Mouse (Mus musculus): ENCODE results near the gene Utrn. TPM values are rescaled to one million over a fixed set of nuclear protein-coding genes. Genes with fewer than 3 reads are reported as not detected.

Gene Utrn
- 16.0 and 28.3 TPM in 2 replicates for polyA plus RNA-seq (2014; fragmentation: Nextera tagmentation; extraction: Ambion mirVana)

DNA sequence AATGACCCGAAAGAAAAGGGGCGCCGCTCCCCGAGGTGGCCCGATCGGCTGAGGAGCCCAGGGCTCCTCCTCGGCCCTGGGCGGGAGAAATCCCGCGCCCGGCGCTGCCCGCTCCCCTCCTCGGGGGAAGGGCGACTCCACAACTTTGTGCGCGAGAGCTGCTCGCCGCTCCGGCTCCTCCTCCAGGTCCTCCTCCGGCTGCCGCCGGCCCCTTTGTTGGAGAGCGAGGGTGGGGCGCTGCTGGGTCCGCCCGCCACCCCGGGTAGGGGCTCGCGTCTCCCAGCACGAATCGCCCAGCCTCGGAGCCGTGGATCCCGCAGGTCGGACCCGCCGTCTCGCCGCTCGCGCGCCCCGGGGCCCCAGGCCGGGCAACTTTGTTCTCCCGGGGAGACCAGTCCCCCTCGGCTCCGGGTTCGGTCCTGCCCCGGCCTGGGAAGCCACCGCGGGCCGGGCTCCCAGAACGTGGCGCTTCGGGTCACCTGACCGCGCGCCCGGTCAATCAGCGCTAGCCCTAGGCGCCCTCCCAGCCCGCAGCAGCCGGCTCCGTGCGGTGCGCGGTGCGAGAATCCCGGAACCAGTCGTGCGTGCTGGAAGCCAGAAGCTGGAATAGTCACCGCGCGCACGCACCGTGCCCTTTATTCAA is at the start of gene Utrn:
Utrn (minus strand) TSS at position 337 of the 643 bp plus-strand sequence.
- Histone ChIP-seq H3K4me1 (ENCODE audit: control insufficient read depth, insufficient read depth, low read length) (0 out of 2 replicates have a peak, but pooled peaks cover 8% of the 10 kb centered on the region), H3K27ac (ENCODE audit: low read depth, low read length) (peak within 1 kb of the TSS; percentile 64), H3K4me2 (ENCODE audit: low read depth, low read length) (peak within 1 kb of the TSS; percentile 84), H3K9me3 (ENCODE audit: control insufficient read depth, low read length) (no peaks in the 10 kb centered on the region), H3K4me3 (ENCODE audit: low read depth, low read length) (peak within 1 kb of the TSS; percentile 65), H3K9ac (replicated peaks; ENCODE audit: low read depth, low read length) (peak within 1 kb of the TSS; percentile 68), H3K36me3 (ENCODE audit: control insufficient read depth, insufficient read depth, low read length) (no peaks in the 10 kb centered on the region), H3K27me3 (ENCODE audit: control insufficient read depth, insufficient read depth, low read length) (no peaks in the 10 kb centered on the region)
- peak; percentile 81 for ATAC-seq (ENCODE audit: low read depth)
- WGBS, result under 1% methylated on average over 55 of the region's 77 CpGs

- H3K36me3 ChIP-seq (ENCODE audit: control insufficient read depth, insufficient read depth, low read length), result no peaks in the 10 kb centered on the region
- no peak for ATAC-seq (ENCODE audit: low read depth)
- no peaks in the 10 kb centered on the region for H3K9me3 ChIP-seq (ENCODE audit: control insufficient read depth, low read length)
- no peak overlapping the region for H3K9ac ChIP-seq (replicated peaks; ENCODE audit: low read depth, low read length)
- H3K4me3 ChIP-seq (ENCODE audit: low read depth, low read length), result no peak overlapping the region
- no peak overlapping the region for H3K27ac ChIP-seq (ENCODE audit: low read depth, low read length)
- no peaks in the 10 kb centered on the region for H3K4me1 ChIP-seq (ENCODE audit: control insufficient read depth, insufficient read depth, low read length)
- no peak overlapping the region for H3K4me2 ChIP-seq (ENCODE audit: low read depth, low read length)
- 5% methylated on average over 1 of the region's 1 CpGs for WGBS
- H3K27me3 ChIP-seq (ENCODE audit: control insufficient read depth, insufficient read depth, low read length), result no peaks in the 10 kb centered on the region
These were observed 48.5 kb upstream of the Utrn start for GRCm38 (mm10) chr10:12917626-12918025.

DNA sequence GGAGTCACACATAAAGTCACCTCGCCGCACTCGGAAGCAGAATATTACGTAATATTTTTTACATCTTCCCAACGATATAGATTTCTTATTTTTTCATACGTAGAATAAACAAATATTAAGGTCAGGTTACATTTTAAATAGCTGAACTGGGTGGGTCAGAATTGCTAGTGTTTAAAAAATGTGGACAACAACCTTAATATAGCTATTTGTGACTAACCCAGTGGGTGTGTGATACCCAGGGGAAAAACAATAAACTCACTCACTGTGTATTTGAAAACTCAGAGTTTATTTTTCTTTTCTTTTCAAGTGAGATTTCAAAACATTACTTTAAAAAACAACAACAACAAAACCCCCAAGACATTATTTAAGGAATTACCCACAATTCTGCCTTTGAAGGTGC is 47.2 kb upstream of the Utrn start:
- no peak for ATAC-seq (ENCODE audit: low read depth)
- no peaks in the 10 kb centered on the region for H3K4me1 ChIP-seq (ENCODE audit: control insufficient read depth, insufficient read depth, low read length)
- no peak overlapping the region for H3K9ac ChIP-seq (replicated peaks; ENCODE audit: low read depth, low read length)
- H3K27me3 ChIP-seq (ENCODE audit: control insufficient read depth, insufficient read depth, low read length), result no peaks in the 10 kb centered on the region
- 94% methylated on average over 6 of the region's 6 CpGs for WGBS
- H3K4me2 ChIP-seq (ENCODE audit: low read depth, low read length), result no peak overlapping the region
- H3K4me3 ChIP-seq (ENCODE audit: low read depth, low read length), result no peak overlapping the region
- no peaks in the 10 kb centered on the region for H3K36me3 ChIP-seq (ENCODE audit: control insufficient read depth, insufficient read depth, low read length)
- no peak overlapping the region for H3K27ac ChIP-seq (ENCODE audit: low read depth, low read length)
- no peaks in the 10 kb centered on the region for H3K9me3 ChIP-seq (ENCODE audit: control insufficient read depth, low read length)

- ATAC-seq (ENCODE audit: low read depth), result no peak
- H3K4me2 ChIP-seq (ENCODE audit: low read depth, low read length), result no peak overlapping the region
- H3K9me3 ChIP-seq (ENCODE audit: control insufficient read depth, low read length), result no peaks in the 10 kb centered on the region
- H3K9ac ChIP-seq (replicated peaks; ENCODE audit: low read depth, low read length), result no peak overlapping the region
- H3K27ac ChIP-seq (ENCODE audit: low read depth, low read length), result no peak overlapping the region
- WGBS, result 83% methylated on average over 7 of the region's 7 CpGs
- no peaks in the 10 kb centered on the region for H3K27me3 ChIP-seq (ENCODE audit: control insufficient read depth, insufficient read depth, low read length)
- H3K36me3 ChIP-seq (ENCODE audit: control insufficient read depth, insufficient read depth, low read length), result no peaks in the 10 kb centered on the region
- no peaks in the 10 kb centered on the region for H3K4me1 ChIP-seq (ENCODE audit: control insufficient read depth, insufficient read depth, low read length)
- H3K4me3 ChIP-seq (ENCODE audit: low read depth, low read length), result no peak overlapping the region
These were observed 46.7 kb upstream of the Utrn start for GRCm38 (mm10) chr10:12915826-12916225.

GRCm38 (mm10) chr10:12914203-12914602 is 45.0 kb upstream of the Utrn start:
- Histone ChIP-seq H3K4me2 (ENCODE audit: low read depth, low read length) (no peak overlapping the region), H3K27ac (ENCODE audit: low read depth, low read length) (no peak overlapping the region), H3K4me1 (ENCODE audit: control insufficient read depth, insufficient read depth, low read length) (no peaks in the 10 kb centered on the region), H3K4me3 (ENCODE audit: low read depth, low read length) (no peak overlapping the region), H3K27me3 (ENCODE audit: control insufficient read depth, insufficient read depth, low read length) (no peaks in the 10 kb centered on the region), H3K36me3 (ENCODE audit: control insufficient read depth, insufficient read depth, low read length) (no peaks in the 10 kb centered on the region), H3K9ac (replicated peaks; ENCODE audit: low read depth, low read length) (no peak overlapping the region), H3K9me3 (ENCODE audit: control insufficient read depth, low read length) (no peaks in the 10 kb centered on the region)
- WGBS, result 95% methylated on average over 1 of the region's 1 CpGs
- no peak for ATAC-seq (ENCODE audit: low read depth)

GRCm38 (mm10) chr10:12911981-12912530 is 42.9 kb upstream of the Utrn start:
- no peaks in the 10 kb centered on the region for H3K4me1 ChIP-seq (ENCODE audit: control insufficient read depth, insufficient read depth, low read length)
- no peak overlapping the region for H3K9ac ChIP-seq (replicated peaks; ENCODE audit: low read depth, low read length)
- H3K9me3 ChIP-seq (ENCODE audit: control insufficient read depth, low read length), result no peaks in the 10 kb centered on the region
- H3K4me3 ChIP-seq (ENCODE audit: low read depth, low read length), result no peak overlapping the region
- peak; percentile 68 for ATAC-seq (ENCODE audit: low read depth)
- H3K27ac ChIP-seq (ENCODE audit: low read depth, low read length), result no peak overlapping the region
- 42% methylated on average over 11 of the region's 11 CpGs for WGBS
- H3K4me2 ChIP-seq (ENCODE audit: low read depth, low read length), result no peak overlapping the region; the same call in 1 of the 2 replicates
- no peaks in the 10 kb centered on the region for H3K27me3 ChIP-seq (ENCODE audit: control insufficient read depth, insufficient read depth, low read length)
- no peaks in the 10 kb centered on the region for H3K36me3 ChIP-seq (ENCODE audit: control insufficient read depth, insufficient read depth, low read length)

GRCm38 (mm10) chr10:12911451-12911850 is 42.3 kb upstream of the Utrn start:
- Histone ChIP-seq H3K4me2 (ENCODE audit: low read depth, low read length) (no peak overlapping the region), H3K27ac (ENCODE audit: low read depth, low read length) (no peak overlapping the region), H3K4me3 (ENCODE audit: low read depth, low read length) (no peak overlapping the region), H3K4me1 (ENCODE audit: control insufficient read depth, insufficient read depth, low read length) (no peaks in the 10 kb centered on the region), H3K9me3 (ENCODE audit: control insufficient read depth, low read length) (no peaks in the 10 kb centered on the region), H3K9ac (replicated peaks; ENCODE audit: low read depth, low read length) (no peak overlapping the region), H3K36me3 (ENCODE audit: control insufficient read depth, insufficient read depth, low read length) (no peaks in the 10 kb centered on the region), H3K27me3 (ENCODE audit: control insufficient read depth, insufficient read depth, low read length) (no peaks in the 10 kb centered on the region)
- 82% methylated on average over 13 of the region's 13 CpGs for WGBS
- no peak for ATAC-seq (ENCODE audit: low read depth)

DNA sequence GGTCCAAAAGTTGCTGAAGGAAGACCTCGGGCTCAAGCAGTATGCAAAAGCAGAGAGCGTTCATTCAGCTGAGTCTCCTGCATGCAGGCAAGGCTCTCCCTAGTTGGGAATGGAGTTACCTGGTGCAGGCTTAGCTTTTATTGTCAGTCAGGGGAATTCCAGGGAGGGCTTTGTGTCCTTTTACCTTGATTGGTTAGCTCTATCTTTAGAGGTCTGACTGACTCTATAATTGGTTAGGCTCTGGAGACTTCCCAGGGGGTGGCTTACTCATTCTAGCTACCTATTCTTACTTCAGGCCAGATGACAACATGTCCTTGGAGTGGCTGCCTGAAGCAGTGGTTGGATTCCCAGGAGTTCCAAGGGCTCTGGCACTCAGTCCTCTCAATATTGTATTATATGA is 40.7 kb upstream of the Utrn start:
- WGBS, result 91% methylated on average over 2 of the region's 2 CpGs
- no peak overlapping the region for H3K4me2 ChIP-seq (ENCODE audit: low read depth, low read length)
- H3K9ac ChIP-seq (replicated peaks; ENCODE audit: low read depth, low read length), result no peak overlapping the region
- H3K27ac ChIP-seq (ENCODE audit: low read depth, low read length), result no peak overlapping the region
- H3K4me3 ChIP-seq (ENCODE audit: low read depth, low read length), result no peak overlapping the region
- no peaks in the 10 kb centered on the region for H3K9me3 ChIP-seq (ENCODE audit: control insufficient read depth, low read length)
- ATAC-seq (ENCODE audit: low read depth), result no peak
- no peaks in the 10 kb centered on the region for H3K4me1 ChIP-seq (ENCODE audit: control insufficient read depth, insufficient read depth, low read length)
- no peaks in the 10 kb centered on the region for H3K36me3 ChIP-seq (ENCODE audit: control insufficient read depth, insufficient read depth, low read length)
- no peaks in the 10 kb centered on the region for H3K27me3 ChIP-seq (ENCODE audit: control insufficient read depth, insufficient read depth, low read length)

DNA sequence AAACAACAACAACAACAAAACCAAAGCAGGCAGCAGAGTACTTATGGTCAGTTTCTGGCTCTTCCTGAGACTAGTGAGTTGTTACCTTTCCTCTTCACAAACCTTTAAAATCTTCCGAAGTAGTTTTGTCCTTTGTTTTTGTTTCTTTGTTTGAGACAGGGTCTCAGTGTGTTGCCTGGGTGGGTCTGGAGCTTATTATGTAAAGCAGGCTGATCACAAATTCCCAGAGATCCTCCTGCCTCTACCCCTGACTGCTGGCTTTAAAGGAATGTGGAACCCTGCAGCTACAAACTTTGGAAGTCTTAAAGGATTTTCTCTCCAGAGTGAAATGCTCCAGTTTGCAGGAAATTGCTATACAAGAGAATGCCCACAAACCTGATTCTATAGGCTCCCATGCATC is 40.0 kb upstream of the Utrn start:
- WGBS, result 45% methylated on average over 1 of the region's 1 CpGs
- no peak overlapping the region for H3K4me3 ChIP-seq (ENCODE audit: low read depth, low read length)
- H3K4me2 ChIP-seq (ENCODE audit: low read depth, low read length), result no peak overlapping the region
- no peaks in the 10 kb centered on the region for H3K27me3 ChIP-seq (ENCODE audit: control insufficient read depth, insufficient read depth, low read length)
- no peak overlapping the region for H3K27ac ChIP-seq (ENCODE audit: low read depth, low read length)
- H3K9me3 ChIP-seq (ENCODE audit: control insufficient read depth, low read length), result no peaks in the 10 kb centered on the region
- ATAC-seq (ENCODE audit: low read depth), result no peak
- no peaks in the 10 kb centered on the region for H3K4me1 ChIP-seq (ENCODE audit: control insufficient read depth, insufficient read depth, low read length)
- no peaks in the 10 kb centered on the region for H3K36me3 ChIP-seq (ENCODE audit: control insufficient read depth, insufficient read depth, low read length)
- no peak overlapping the region for H3K9ac ChIP-seq (replicated peaks; ENCODE audit: low read depth, low read length)
